Mouse (Mus musculus): ENCODE data around the gene Cptp. TPM values are rescaled to one million over a fixed set of nuclear protein-coding genes. Genes with fewer than 3 reads are reported as not detected.

Cptp gene
- polyA plus RNA-seq, 1 experiment: 17.4 TPM

DNA sequence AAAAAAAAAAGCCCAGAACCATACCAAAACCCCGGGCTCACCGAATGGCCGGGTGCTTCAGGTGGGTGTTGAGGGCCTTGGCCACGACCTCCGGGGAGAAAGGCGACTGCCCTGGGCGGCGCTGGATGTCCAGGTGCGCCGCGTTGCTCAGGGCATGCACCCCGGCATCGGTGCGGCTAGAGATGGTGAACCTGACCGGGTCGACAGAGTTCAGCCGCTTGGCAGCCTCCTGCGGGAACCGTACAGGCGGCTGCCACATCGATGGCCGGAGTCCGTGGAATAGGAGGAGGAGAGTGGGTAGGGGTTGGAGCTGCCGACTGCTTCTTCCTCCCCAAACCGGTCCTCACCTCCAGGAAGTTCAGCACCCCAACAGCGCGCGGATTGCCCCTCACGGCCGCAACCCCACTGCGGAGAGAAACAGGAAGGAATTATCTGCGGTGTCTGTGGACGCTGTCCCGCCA is 21.8 kb upstream of the Cptp start:
- TF ChIP-seq POLR2A (IDR thresholded peaks at IDR 0.05; ENCODE audit: low read depth, low read length): no peak
- no peak for TF ChIP-seq CTCF (IDR thresholded peaks at IDR 0.05; ENCODE audit: borderline replicate concordance, insufficient read depth, low read length)
- H3K4me1 ChIP-seq (ENCODE audit: control insufficient read depth, insufficient read depth, low read length): peaks cover 7% of the 10 kb centered on the region; the same call in 1 of the 2 replicates
- peak overlapping the region; percentile 70 for H3K4me3 ChIP-seq (ENCODE audit: insufficient read depth, low read length)
- H3K27ac ChIP-seq (ENCODE audit: insufficient read depth, low read length): no peak overlapping the region

DNA sequence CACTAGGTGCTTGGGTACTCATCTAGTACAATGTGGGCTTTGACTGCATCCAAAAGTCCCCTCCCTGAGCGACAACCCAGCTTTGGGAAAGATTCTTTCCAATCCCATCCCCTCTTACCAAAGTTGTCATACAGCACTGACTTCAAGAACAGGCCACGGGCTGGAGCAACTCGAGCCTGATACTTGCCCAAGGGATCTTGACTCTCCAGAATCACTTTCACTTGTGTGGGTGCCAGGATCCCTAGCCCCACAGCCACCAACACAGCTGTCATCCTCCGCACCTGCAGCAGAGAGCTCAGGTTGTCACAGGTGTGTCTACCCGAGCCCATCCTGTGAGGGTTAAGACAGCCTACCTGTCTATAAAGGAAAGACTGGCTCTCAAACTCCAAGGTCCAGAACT is 20.1 kb upstream of the Cptp start:
- no peak for TF ChIP-seq CTCF (IDR thresholded peaks at IDR 0.05; ENCODE audit: borderline replicate concordance, insufficient read depth, low read length)
- no peak for TF ChIP-seq POLR2A (IDR thresholded peaks at IDR 0.05; ENCODE audit: low read depth, low read length)
- Histone ChIP-seq H3K4me3 (ENCODE audit: insufficient read depth, low read length) (no peak overlapping the region), H3K4me1 (ENCODE audit: control insufficient read depth, insufficient read depth, low read length) (peaks cover 3% of the 10 kb centered on the region; the same call in 1 of the 2 replicates), H3K27ac (ENCODE audit: insufficient read depth, low read length) (no peak overlapping the region)

DNA sequence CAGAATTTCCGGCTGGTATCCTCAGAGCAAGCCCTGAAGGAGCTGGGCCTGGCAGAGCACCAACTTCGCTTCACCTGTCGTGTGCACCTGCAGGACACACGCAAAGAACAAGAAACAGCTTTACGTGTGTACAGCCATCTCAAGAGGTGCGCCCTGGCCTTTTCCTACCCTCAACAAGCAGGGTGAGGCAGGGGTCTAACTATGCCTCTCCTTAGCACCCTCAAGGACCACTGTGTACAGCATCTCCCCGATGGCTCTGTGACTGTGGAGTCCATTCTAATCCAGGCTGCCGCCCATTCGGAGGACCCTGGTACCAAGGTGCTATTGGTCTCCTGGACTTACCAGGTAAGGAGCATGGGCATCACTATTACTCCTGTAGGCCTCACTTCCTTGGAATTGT is 18.9 kb upstream of the Cptp start:
- peaks cover under 1% of the 10 kb centered on the region; the same call in 1 of the 2 replicates for H3K4me1 ChIP-seq (ENCODE audit: control insufficient read depth, insufficient read depth, low read length)
- no peak for TF ChIP-seq POLR2A (IDR thresholded peaks at IDR 0.05; ENCODE audit: low read depth, low read length)
- TF ChIP-seq CTCF (IDR thresholded peaks at IDR 0.05; ENCODE audit: borderline replicate concordance, insufficient read depth, low read length): no peak
- no peak overlapping the region for H3K4me3 ChIP-seq (ENCODE audit: insufficient read depth, low read length)
- H3K27ac ChIP-seq (ENCODE audit: insufficient read depth, low read length): no peak overlapping the region

DNA sequence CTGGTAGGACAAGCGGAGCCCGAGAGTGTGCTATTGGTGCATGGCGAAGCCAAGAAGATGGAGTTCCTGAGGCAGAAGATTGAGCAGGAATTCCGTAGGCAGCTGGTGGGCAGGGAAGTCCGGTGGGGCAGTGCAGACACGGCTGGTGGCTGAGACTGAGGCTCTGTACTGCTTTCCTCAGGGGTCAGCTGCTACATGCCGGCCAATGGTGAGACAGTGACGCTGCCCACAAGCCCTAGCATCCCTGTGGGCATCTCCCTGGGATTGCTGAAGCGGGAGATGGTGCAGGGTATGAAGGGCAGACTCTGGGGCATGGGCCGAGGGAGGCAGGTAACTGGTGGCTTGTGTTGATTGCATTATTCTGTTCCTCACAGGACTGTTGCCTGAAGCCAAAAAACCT is 18.4 kb upstream of the Cptp start:
- no peak overlapping the region for H3K4me3 ChIP-seq (ENCODE audit: insufficient read depth, low read length)
- no peaks in the 10 kb centered on the region for H3K4me1 ChIP-seq (ENCODE audit: control insufficient read depth, insufficient read depth, low read length)
- no peak overlapping the region for H3K27ac ChIP-seq (ENCODE audit: insufficient read depth, low read length)
- TF ChIP-seq POLR2A (IDR thresholded peaks at IDR 0.05; ENCODE audit: low read depth, low read length) (no peak), CTCF (IDR thresholded peaks at IDR 0.05; ENCODE audit: borderline replicate concordance, insufficient read depth, low read length) (no peak)

DNA sequence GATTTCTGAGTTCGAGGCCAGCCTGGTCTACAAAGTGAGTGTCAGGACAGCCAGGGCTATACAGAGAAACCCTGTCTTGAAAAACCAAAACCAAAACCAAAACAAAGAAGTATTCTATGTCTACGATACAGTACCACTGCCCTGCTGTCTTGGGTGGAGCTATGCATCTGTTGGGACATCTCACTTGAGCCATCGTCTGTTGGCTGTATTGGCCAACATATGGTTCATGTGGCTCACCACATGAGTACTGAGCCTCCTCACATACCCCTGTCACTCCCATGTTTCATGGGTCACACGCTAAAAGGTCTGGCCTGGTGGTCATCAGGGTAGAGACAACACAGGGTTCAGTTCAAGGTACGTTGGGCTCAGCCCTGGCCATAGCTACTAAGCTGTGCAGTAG is 17.1 kb upstream of the Cptp start:
- Histone ChIP-seq H3K4me3 (ENCODE audit: insufficient read depth, low read length) (no peak overlapping the region), H3K4me1 (ENCODE audit: control insufficient read depth, insufficient read depth, low read length) (no peaks in the 10 kb centered on the region), H3K27ac (ENCODE audit: insufficient read depth, low read length) (no peak overlapping the region)
- TF ChIP-seq CTCF (IDR thresholded peaks at IDR 0.05; ENCODE audit: borderline replicate concordance, insufficient read depth, low read length) (no peak), POLR2A (IDR thresholded peaks at IDR 0.05; ENCODE audit: low read depth, low read length) (no peak)

DNA sequence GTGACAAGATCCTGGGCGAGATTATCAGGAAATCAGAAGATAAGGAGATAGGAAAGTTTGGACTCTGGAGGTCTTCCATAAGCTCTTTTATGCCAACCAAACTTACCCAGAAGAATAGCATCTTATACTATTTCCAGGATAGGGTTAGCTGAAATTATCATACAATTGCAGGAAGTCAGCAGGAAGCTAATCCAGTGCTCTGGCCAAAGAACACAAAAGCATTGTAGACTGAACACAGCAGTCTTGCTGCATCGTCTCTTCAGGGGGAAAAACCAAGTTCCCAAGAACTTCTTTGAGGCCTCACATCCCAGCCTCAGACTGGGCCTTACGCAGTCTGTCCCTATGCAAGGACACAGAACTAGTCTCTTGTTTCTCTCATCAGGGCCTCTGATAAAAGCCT is 14.3 kb upstream of the Cptp start:
- Histone ChIP-seq H3K4me1 (ENCODE audit: control insufficient read depth, insufficient read depth, low read length) (no peaks in the 10 kb centered on the region), H3K27ac (ENCODE audit: insufficient read depth, low read length) (no peak overlapping the region), H3K4me3 (ENCODE audit: insufficient read depth, low read length) (no peak overlapping the region)
- TF ChIP-seq POLR2A (IDR thresholded peaks at IDR 0.05; ENCODE audit: low read depth, low read length): no peak
- no peak for TF ChIP-seq CTCF (IDR thresholded peaks at IDR 0.05; ENCODE audit: borderline replicate concordance, insufficient read depth, low read length)

DNA sequence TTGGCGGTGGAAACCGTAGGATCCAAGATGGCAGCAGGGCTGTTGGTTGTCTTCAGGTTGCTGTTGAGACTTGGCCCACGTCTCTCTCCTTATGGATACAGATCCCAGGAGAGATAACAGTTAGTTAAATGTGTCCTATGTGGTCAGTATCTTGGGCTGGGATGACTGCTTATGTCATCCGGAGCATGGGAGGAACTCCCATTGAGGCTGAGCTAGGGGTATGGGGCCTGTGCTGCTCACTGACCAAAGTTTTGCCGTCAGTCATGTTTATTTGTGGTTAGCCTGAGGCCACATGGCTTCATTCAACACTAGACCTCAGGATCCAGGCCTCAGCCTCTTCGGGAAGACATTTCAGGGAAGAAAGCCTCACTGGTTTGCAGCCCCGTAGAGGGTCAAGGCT is 2.2 kb upstream of the Cptp start:
- Histone ChIP-seq H3K27ac (ENCODE audit: insufficient read depth, low read length) (no peak overlapping the region), H3K4me3 (ENCODE audit: insufficient read depth, low read length) (no peak overlapping the region), H3K4me1 (ENCODE audit: control insufficient read depth, insufficient read depth, low read length) (0 out of 2 replicates have a peak, but pooled peaks cover 2% of the 10 kb centered on the region)
- no peak for TF ChIP-seq POLR2A (IDR thresholded peaks at IDR 0.05; ENCODE audit: low read depth, low read length)
- no peak for TF ChIP-seq CTCF (IDR thresholded peaks at IDR 0.05; ENCODE audit: borderline replicate concordance, insufficient read depth, low read length)

DNA sequence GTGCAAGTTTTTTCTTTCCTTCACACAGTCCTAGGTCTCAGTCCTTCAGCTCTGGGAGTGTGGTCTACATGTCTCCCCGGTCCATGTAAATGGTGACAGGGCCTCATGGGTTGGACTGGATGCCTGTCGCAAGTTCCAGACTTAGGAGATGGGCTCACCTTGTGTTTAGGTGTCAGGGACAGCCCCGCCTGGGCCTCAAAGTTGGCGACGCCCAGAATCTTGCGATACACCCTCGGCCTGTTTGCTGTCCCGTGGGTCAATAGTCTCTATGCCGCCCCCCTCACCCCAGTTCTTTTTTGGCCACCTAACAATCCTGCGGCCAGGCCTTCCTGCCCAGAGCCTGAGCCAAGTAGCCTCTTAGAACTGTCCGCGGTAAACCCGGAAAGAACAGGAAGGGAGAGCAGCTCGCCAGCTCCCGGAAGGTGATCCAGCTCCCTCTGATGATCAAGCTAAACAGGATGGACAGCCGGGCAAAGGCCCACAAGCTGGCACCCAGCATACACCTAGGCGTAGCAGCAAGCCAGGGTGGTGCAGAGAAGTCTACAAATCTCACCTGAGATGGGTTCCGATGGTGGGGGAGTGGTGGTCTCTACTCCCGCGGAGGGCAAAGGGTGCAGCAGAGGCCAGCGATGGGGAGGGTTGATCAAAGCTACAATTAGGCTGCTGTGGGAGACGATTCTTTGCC is 484 bp downstream of the Cptp start:
- H3K27ac ChIP-seq (ENCODE audit: insufficient read depth, low read length): no peak overlapping the region
- H3K4me3 ChIP-seq (ENCODE audit: insufficient read depth, low read length): peak overlapping the region; percentile 87
- 0 out of 2 replicates have a peak, but pooled peaks cover 2% of the 10 kb centered on the region for H3K4me1 ChIP-seq (ENCODE audit: control insufficient read depth, insufficient read depth, low read length)
- TF ChIP-seq POLR2A (IDR thresholded peaks at IDR 0.05; ENCODE audit: low read depth, low read length): no peak
- no peak for TF ChIP-seq CTCF (IDR thresholded peaks at IDR 0.05; ENCODE audit: borderline replicate concordance, insufficient read depth, low read length)

DNA sequence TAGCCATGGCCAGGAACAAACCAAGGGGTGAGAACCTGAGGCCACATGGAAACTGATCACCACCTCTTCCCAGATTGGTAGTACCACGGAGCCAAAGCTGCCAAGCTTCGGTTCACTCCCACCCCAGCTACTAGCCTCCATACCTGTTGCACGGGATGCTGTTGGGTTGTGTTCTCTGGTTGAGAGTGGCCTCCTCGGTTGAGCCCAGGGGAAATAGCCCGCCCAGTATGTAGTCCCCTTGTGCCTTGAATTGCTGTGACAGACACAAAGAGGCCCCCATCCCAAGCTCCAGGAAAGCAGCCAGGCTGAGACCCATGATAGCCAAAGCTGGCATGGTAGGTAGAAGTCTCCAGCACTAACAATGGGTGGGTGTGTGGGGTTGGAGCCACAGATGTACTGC is 6.2 kb downstream of the Cptp start, which contains the start of gene Tas1r3:
Gene Tas1r3, minus strand, starts transcription at position 362 of the 400 bp plus-strand sequence.
- Histone ChIP-seq H3K4me1 (ENCODE audit: control insufficient read depth, insufficient read depth, low read length) (no peaks in the 10 kb centered on the region), H3K4me3 (ENCODE audit: insufficient read depth, low read length) (no peak within 1 kb of the TSS), H3K27ac (ENCODE audit: insufficient read depth, low read length) (no peak within 1 kb of the TSS)
- TF ChIP-seq CTCF (IDR thresholded peaks at IDR 0.05; ENCODE audit: borderline replicate concordance, insufficient read depth, low read length): no peak
- TF ChIP-seq POLR2A (IDR thresholded peaks at IDR 0.05; ENCODE audit: low read depth, low read length): no peak

DNA sequence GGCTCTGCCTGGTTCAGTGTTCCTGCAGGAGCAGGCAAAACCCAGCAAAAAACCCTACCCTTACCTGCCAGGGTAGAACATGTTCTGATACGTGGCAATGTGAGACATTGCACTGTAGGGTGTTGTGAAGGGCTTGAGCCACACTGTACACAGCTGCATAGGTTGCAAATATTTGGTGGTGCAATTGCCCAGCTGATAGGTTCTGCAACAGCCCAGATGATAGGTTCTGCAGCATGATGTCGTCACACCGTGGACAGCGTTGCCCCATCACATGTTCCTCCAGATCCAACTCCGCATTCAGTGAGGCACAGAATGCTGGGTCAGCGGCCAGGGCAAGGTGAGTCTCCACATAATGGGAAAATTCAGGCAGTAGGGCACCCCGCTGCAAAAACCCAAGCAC is 7.5 kb downstream of the Cptp start:
- H3K4me1 ChIP-seq (ENCODE audit: control insufficient read depth, insufficient read depth, low read length): no peaks in the 10 kb centered on the region
- H3K4me3 ChIP-seq (ENCODE audit: insufficient read depth, low read length): no peak overlapping the region
- TF ChIP-seq CTCF (IDR thresholded peaks at IDR 0.05; ENCODE audit: borderline replicate concordance, insufficient read depth, low read length) (no peak), POLR2A (IDR thresholded peaks at IDR 0.05; ENCODE audit: low read depth, low read length) (no peak)
- H3K27ac ChIP-seq (ENCODE audit: insufficient read depth, low read length): no peak overlapping the region

Data from embryonic fibroblast, embryonic 13.5 days (primary cell).